Mouse (Mus musculus): ENCODE measurements at regions not wholly inside any gene's neighbourhood (a gene's known extent, or its start where the extent isn't known, plus 50 kb on each side); places are given as distances from the start of the nearest gene placed in this dataset.

DNA sequence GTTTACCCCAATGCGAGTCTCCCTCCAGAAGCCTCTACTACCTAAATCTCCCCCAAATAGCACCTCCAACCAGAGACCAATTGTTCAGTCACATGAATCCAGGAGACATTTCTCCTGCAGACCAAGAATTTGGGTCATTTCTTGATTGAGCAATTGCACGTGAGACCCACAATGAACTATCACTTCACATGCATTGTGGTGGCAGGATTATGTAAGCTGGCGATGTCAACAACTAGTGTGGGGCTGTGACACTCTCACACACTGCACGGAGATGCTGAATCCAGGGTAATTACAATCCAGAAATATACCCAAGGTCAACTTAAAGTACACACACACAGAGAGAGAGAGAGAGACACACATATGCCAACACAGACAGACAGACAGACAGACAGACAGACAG, 148.5 kb upstream of the Dyrk2 start:
- TF ChIP-seq POLR2A (IDR thresholded peaks at IDR 0.05; ENCODE audit: low read depth, low read length): no peak
- TF ChIP-seq CTCF (IDR thresholded peaks at IDR 0.05; ENCODE audit: extremely low read depth, insufficient read length, insufficient replicate concordance, low read depth, low read length): no peak
